Mouse (Mus musculus) myocyte (in vitro differentiated cells): Measurements from ENCODE around the gene Atp5h. TPM values are rescaled to one million over a fixed set of nuclear protein-coding genes. Genes with fewer than 3 reads are reported as not detected.
"Not testable (repeated sequence)": the region's sequence is repeated elsewhere in the genome, so short reads cannot be mapped to it uniquely, and the experiment has no call there.

Source experiments
- H3K27me3 ChIP-seq: one replicate; pipeline ENCODE4 v1.6.1; 2011; ENCODE audit not compliant: control insufficient read depth, insufficient read depth, insufficient read length
- H3K36me3 ChIP-seq: one replicate; pipeline ENCODE4 v1.6.1; 2011; ENCODE audit not compliant: control insufficient read depth, insufficient read depth
- H3K4me2 ChIP-seq: one replicate; pipeline ENCODE4 v1.6.1; 2011; ENCODE audit warnings: low read depth, control low read depth
- H3K4me3 ChIP-seq: one replicate; pipeline ENCODE4 v1.5.1; 2011; ENCODE audit warnings: mild to moderate bottlenecking, control low read depth, moderate library complexity
- H3K79me2 ChIP-seq: one replicate; pipeline ENCODE4 v1.6.1; 2011; ENCODE audit not compliant: control insufficient read depth, insufficient read depth
- H3ac ChIP-seq: one replicate; pipeline ENCODE4 v1.6.1; 2011; ENCODE audit not compliant: control insufficient read depth, insufficient read length
- CEBPB ChIP-seq: IDR thresholded peaks from 2 replicates; pipeline ENCODE4 v1.6.1; 2011; ENCODE audit warnings: mild to moderate bottlenecking, moderate library complexity; ENCODE audit not compliant: poor library complexity, insufficient read depth, severe bottlenecking
- E2F4 ChIP-seq: IDR thresholded peaks from one replicate; pipeline ENCODE4 v1.6.1; 2011; ENCODE audit warnings: mild to moderate bottlenecking, control low read depth, moderate library complexity; ENCODE audit not compliant: insufficient read depth
- MAX ChIP-seq: IDR thresholded peaks from one replicate; pipeline ENCODE4 v1.6.1; 2011; ENCODE audit warnings: low read depth, mild to moderate bottlenecking, control low read depth
- MYOD1 ChIP-seq, 3 experiments: IDR thresholded peaks; one replicate each; pipeline ENCODE4 v1.6.1; 2011; ENCODE audit warnings: control low read depth in 2 of 3, low read depth in 2 of 3, mild to moderate bottlenecking in 2 of 3, moderate library complexity in 1 of 3; ENCODE audit not compliant: insufficient read length in 2 of 3, control insufficient read depth in 1 of 3
- MYOG ChIP-seq, 3 experiments: IDR thresholded peaks; one replicate each; pipeline ENCODE4 v1.6.1; 2011; ENCODE audit warnings: control low read depth in 2 of 3, low read depth in 2 of 3, mild to moderate bottlenecking in 2 of 3; ENCODE audit not compliant: insufficient read length in 2 of 3, control insufficient read depth in 1 of 3, insufficient read depth in 1 of 3
- POLR2A ChIP-seq: IDR thresholded peaks from one replicate; pipeline ENCODE4 v1.6.1; 2011; ENCODE audit warnings: low read depth, mild to moderate bottlenecking, control low read depth, moderate library complexity; ENCODE audit not compliant: insufficient read length
- POLR2AphosphoS2 ChIP-seq: IDR thresholded peaks from one replicate; pipeline ENCODE4 v1.6.1; 2011; ENCODE audit warnings: low read depth, control low read depth; ENCODE audit not compliant: insufficient read length
- REST ChIP-seq: IDR thresholded peaks from one replicate; pipeline ENCODE4 v1.6.1; 2011; ENCODE audit warnings: mild to moderate bottlenecking, control low read depth, moderate library complexity; ENCODE audit not compliant: insufficient read depth, insufficient read length
- SRF ChIP-seq: IDR thresholded peaks from one replicate; pipeline ENCODE4 v1.6.1; 2011; ENCODE audit warnings: low read depth; ENCODE audit not compliant: control insufficient read depth, insufficient read length
- TCF12 ChIP-seq: IDR thresholded peaks from one replicate; pipeline ENCODE4 v1.6.1; 2011; ENCODE audit warnings: mild to moderate bottlenecking, control low read depth; ENCODE audit not compliant: poor library complexity, insufficient read depth, severe bottlenecking
- TCF3 ChIP-seq: IDR thresholded peaks from one replicate; pipeline ENCODE4 v1.6.1; 2011; ENCODE audit warnings: low read depth, control low read depth; ENCODE audit not compliant: insufficient read length
- USF1 ChIP-seq: IDR thresholded peaks from one replicate; pipeline ENCODE4 v1.6.1; 2011; ENCODE audit warnings: low read depth, mild to moderate bottlenecking, control low read depth, moderate library complexity
- polyA plus RNA-seq: library from polyadenylated mRNA; unstranded; fragments of >200 nt; fragmentation: generic; extraction: Trizol; gene quantifications from one replicate; pipeline ENCODE4 v1.2.1, GENCODE M21; 2012; ENCODE audit warnings: missing spikeins

The Atp5h gene
- polyA plus RNA-seq, 1 experiment = 693 TPM

- H3K4me2 ChIP-seq = no peak overlapping the region
- no peak overlapping the region for H3ac ChIP-seq
- no peaks in the 10 kb centered on the region for H3K36me3 ChIP-seq
- no peak for TF ChIP-seq MAX
- TF ChIP-seq CEBPB = no peak
- no peak for TF ChIP-seq REST
- TF ChIP-seq TCF12 = no peak
- TF ChIP-seq E2F4 = no peak
- TF ChIP-seq TCF3 = no peak
- TF ChIP-seq POLR2A = no peak
- H3K79me2 ChIP-seq = no peaks in the 10 kb centered on the region
- no peak overlapping the region for H3K4me3 ChIP-seq
- peaks cover 15% of the 10 kb centered on the region for H3K27me3 ChIP-seq
Observed at GRCm38 (mm10) chr11:115461846-115462242, 42.1 kb upstream of the Atp5h start.

DNA sequence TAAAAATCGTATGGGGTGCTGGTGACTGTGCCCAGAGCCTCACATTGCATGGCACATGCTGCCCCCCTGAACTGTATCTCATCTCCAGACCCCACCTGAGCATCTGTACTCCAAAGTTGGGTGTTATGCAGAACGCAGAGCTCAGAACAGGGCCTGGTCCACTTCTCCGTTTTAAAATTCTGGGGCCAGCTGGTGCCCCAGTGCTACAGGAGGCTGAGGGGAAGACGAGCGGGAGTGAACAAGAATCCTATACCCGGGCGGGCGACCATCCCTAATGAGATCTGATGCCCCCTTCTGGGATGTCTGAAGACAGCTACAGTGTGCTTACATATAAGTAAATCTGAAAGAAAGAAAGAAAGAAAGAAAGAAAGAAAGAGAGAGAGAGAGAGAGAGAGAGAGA, 41.2 kb upstream of the Atp5h start:
- TF ChIP-seq MYOG (IDR thresholded peaks at IDR 0.05; ENCODE audit: control insufficient read depth in 1 of 3, insufficient read depth in 1 of 3, insufficient read length in 2 of 3, low read depth in 2 of 3) = no peak
- H3ac ChIP-seq = no peak overlapping the region
- peaks cover 19% of the 10 kb centered on the region for H3K27me3 ChIP-seq
- no peak overlapping the region for H3K4me3 ChIP-seq
- H3K79me2 ChIP-seq = no peaks in the 10 kb centered on the region
- no peaks in the 10 kb centered on the region for H3K36me3 ChIP-seq
- H3K4me2 ChIP-seq = no peak overlapping the region

DNA sequence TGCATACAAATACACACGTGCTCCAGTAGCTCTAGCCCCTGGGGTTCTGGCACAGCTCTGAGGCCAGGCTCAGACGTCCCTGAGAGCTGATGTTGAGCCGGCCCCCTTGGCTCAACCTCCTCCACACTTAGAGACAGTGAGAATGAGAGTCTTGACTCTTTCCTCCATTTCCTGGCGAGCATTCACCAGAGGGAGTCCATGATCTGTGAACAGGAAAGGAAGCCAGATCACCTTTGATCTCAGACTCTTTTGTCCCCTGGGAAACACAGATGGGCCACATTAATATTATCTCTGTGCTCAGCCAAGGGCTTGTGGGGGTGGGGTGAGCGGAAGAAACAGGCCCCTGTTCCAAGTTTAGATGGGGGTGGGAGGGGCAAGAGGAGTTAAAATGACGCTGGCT, 37.6 kb upstream of the Atp5h start:
- no peak for TF ChIP-seq SRF
- Histone ChIP-seq H3K4me2 (no peak overlapping the region), H3K79me2 (no peaks in the 10 kb centered on the region), H3K36me3 (no peaks in the 10 kb centered on the region), H3K4me3 (no peak overlapping the region), H3ac (no peak overlapping the region), H3K27me3 (peaks cover 14% of the 10 kb centered on the region)

- no peak for TF ChIP-seq MYOD1 (IDR thresholded peaks at IDR 0.05; ENCODE audit: control insufficient read depth in 1 of 3, insufficient read length in 2 of 3, low read depth in 2 of 3)
- no peak for TF ChIP-seq TCF3
- TF ChIP-seq POLR2A = no peak
- no peak for TF ChIP-seq MYOG (IDR thresholded peaks at IDR 0.05; ENCODE audit: control insufficient read depth in 1 of 3, insufficient read depth in 1 of 3, insufficient read length in 2 of 3, low read depth in 2 of 3)
- no peak for TF ChIP-seq CEBPB
- TF ChIP-seq TCF12 = no peak
- TF ChIP-seq POLR2AphosphoS2 = no peak
- TF ChIP-seq SRF = no peak
- no peak for TF ChIP-seq USF1
- no peak for TF ChIP-seq MAX
- TF ChIP-seq E2F4 = no peak
- TF ChIP-seq REST = no peak
- no peak overlapping the region for H3K4me2 ChIP-seq
Observed at GRCm38 (mm10) chr11:115456182-115456581, 36.4 kb upstream of the Atp5h start.

DNA sequence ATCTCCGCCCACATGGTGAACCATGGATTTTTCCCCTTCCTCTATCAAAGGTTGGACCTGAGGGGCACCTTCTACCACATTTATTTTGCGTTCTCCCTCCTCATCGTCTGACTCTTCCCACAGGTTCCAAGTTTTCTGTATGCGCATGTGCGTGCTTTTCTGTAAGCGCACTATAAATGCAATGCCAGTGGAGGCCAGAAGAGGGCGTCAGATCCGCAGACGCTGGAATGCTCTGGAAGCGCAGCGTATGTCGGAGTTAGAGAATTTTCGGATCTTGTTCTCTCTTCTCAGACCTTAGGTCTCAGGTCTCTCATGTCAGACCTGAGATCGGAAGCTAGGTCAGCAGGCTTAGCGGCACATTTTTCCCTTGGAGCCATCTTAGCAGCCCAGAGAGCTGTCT, 35.9 kb upstream of the Atp5h start:
- TF ChIP-seq E2F4 = no peak
- no peak for TF ChIP-seq REST
- Histone ChIP-seq H3ac (no peak overlapping the region), H3K79me2 (no peaks in the 10 kb centered on the region), H3K4me2 (no peak overlapping the region), H3K36me3 (no peaks in the 10 kb centered on the region), H3K4me3 (no peak overlapping the region), H3K27me3 (peaks cover 14% of the 10 kb centered on the region)

More at GRCm38 (mm10) chr11:115456182-115456581, 36.4 kb upstream of the Atp5h start:
- Histone ChIP-seq H3K36me3 (no peaks in the 10 kb centered on the region), H3K4me3 (no peak overlapping the region), H3ac (no peak overlapping the region), H3K27me3 (peaks cover 14% of the 10 kb centered on the region), H3K79me2 (no peaks in the 10 kb centered on the region)

- H3K79me2 ChIP-seq, H3K4me3 ChIP-seq, H3K36me3 ChIP-seq, H3ac ChIP-seq, H3K4me2 ChIP-seq: not testable (repeated sequence)
- H3K27me3 ChIP-seq = peaks cover 14% of the 10 kb centered on the region
Observed at GRCm38 (mm10) chr11:115454822-115455221, 35.1 kb upstream of the Atp5h start.

GRCm38 (mm10) chr11:115453306-115453705, 33.5 kb upstream of the Atp5h start:
- peaks cover 18% of the 10 kb centered on the region for H3K27me3 ChIP-seq
- no peak overlapping the region for H3ac ChIP-seq
- H3K4me3 ChIP-seq = no peak overlapping the region
- H3K4me2 ChIP-seq = no peak overlapping the region
- H3K79me2 ChIP-seq = no peaks in the 10 kb centered on the region
- H3K36me3 ChIP-seq = no peaks in the 10 kb centered on the region
- TF ChIP-seq USF1 = no peak
- no peak for TF ChIP-seq REST
- no peak for TF ChIP-seq E2F4
- TF ChIP-seq SRF = no peak
- no peak for TF ChIP-seq MYOG (IDR thresholded peaks at IDR 0.05; ENCODE audit: control insufficient read depth in 1 of 3, insufficient read depth in 1 of 3, insufficient read length in 2 of 3, low read depth in 2 of 3)
- no peak for TF ChIP-seq MYOD1 (IDR thresholded peaks at IDR 0.05; ENCODE audit: control insufficient read depth in 1 of 3, insufficient read length in 2 of 3, low read depth in 2 of 3)
